23 mouse cellular contexts compared by ENCODE assay signal in genomic region chr4:78002065-78002464, GRCm38 (mm10).
DNase-seq lines count a peak whose midpoint lies in the region; ATAC-seq lines count a peak whose summit lies in the region.
"Had no signal": no experiment of that assay in that cellular context is flagged by ENCODE, and none has a peak within 500 bp of the region (broad histone marks: within the 10 kb centered on the region; RNA-seq: fewer than 3 reads in every experiment).

No protein-coding gene starts in this region.

- DNase-seq in forebrain, embryonic 10.5 days (ENCODE audit: extremely low spot score, low spot score) = no peak
- no peak for DNase-seq in neural tube, embryonic 10.5 days (ENCODE audit: extremely low spot score, low spot score)
- DNase-seq in spleen, adult 12 weeks (ENCODE audit: low spot score) = no peak
- no peak for DNase-seq in B cell, adult 2 months
- DNase-seq: adrenal gland, postnatal 25 days; cerebellum, adult 11 months; cerebellum, adult 9-11 months; gastrocnemius, postnatal 36 days; kidney, adult 9 months; kidney, postnatal 14 days; liver; lung, postnatal 36 days; right cerebral cortex, postnatal 14 days; spleen, adult 18-20 months had no signal

- no peak overlapping the region for H3K27ac ChIP-seq in forebrain, embryonic 12.5 days
- H3K27ac ChIP-seq in forebrain, embryonic 10.5 days = no peak overlapping the region
- no peak overlapping the region for H3K27ac ChIP-seq in neural tube, embryonic 13.5 days (replicated peaks)
- no peak overlapping the region for H3K27ac ChIP-seq in hindbrain, embryonic 12.5 days
- H3K27ac ChIP-seq: intestine, embryonic 15.5 days; limb, embryonic 10.5 days; liver, embryonic 15.5 days; lung, embryonic 15.5 days; neural tube, embryonic 12.5 days had no signal

- ATAC-seq in forebrain, embryonic 12.5 days (ENCODE audit: low FRiP score) = peak; percentile 64; the same call in 1 of the 2 replicates
- ATAC-seq in neural tube, embryonic 13.5 days (ENCODE audit: low read depth) = peak; percentile 75
- 0 out of 2 replicates have a peak, but pooled peaks have one; percentile 13 for ATAC-seq in hindbrain, embryonic 12.5 days (ENCODE audit: low FRiP score)
- ATAC-seq: intestine, embryonic 15.5 days had no signal

- 30% methylated on average over 1 of the region's 1 CpGs for WGBS in forebrain, embryonic 12.5 days
- WGBS in forebrain, embryonic 10.5 days = 44% methylated on average over 1 of the region's 1 CpGs
- WGBS in neural tube, embryonic 13.5 days = 29% methylated on average over 1 of the region's 1 CpGs
- 32% methylated on average over 1 of the region's 1 CpGs for WGBS in hindbrain, embryonic 12.5 days

- H3K9ac ChIP-seq in forebrain, embryonic 12.5 days = no peak overlapping the region
- H3K9ac ChIP-seq in neural tube, embryonic 13.5 days = no peak overlapping the region
- H3K9ac ChIP-seq in hindbrain, embryonic 12.5 days = no peak overlapping the region
- H3K9ac ChIP-seq: intestine, embryonic 15.5 days; liver, embryonic 15.5 days; lung, embryonic 15.5 days; neural tube, embryonic 12.5 days had no signal

- no peaks in the 10 kb centered on the region for H3K36me3 ChIP-seq in forebrain, embryonic 12.5 days (replicated peaks)
- H3K36me3 ChIP-seq in forebrain, embryonic 10.5 days (replicated peaks) = no peaks in the 10 kb centered on the region
- H3K36me3 ChIP-seq in neural tube, embryonic 13.5 days = no peaks in the 10 kb centered on the region
- no peaks in the 10 kb centered on the region for H3K36me3 ChIP-seq in hindbrain, embryonic 12.5 days
- H3K36me3 ChIP-seq: intestine, embryonic 15.5 days; limb, embryonic 10.5 days; liver, embryonic 15.5 days; lung, embryonic 15.5 days; neural tube, embryonic 12.5 days had no signal

- H3K4me3 ChIP-seq in forebrain, embryonic 12.5 days (replicated peaks) = no peak overlapping the region
- H3K4me3 ChIP-seq in forebrain, embryonic 10.5 days = no peak overlapping the region
- no peak overlapping the region for H3K4me3 ChIP-seq in neural tube, embryonic 13.5 days
- H3K4me3 ChIP-seq in hindbrain, embryonic 12.5 days = no peak overlapping the region
- H3K4me3 ChIP-seq: intestine, embryonic 15.5 days; limb, embryonic 10.5 days; liver, embryonic 15.5 days; lung, embryonic 15.5 days; megakaryocyte, embryonic 14.5 days; neural tube, embryonic 12.5 days had no signal

- H3K9me3 ChIP-seq in forebrain, embryonic 12.5 days = no peaks in the 10 kb centered on the region
- no peaks in the 10 kb centered on the region for H3K9me3 ChIP-seq in forebrain, embryonic 10.5 days
- H3K9me3 ChIP-seq in neural tube, embryonic 13.5 days = no peaks in the 10 kb centered on the region
- no peaks in the 10 kb centered on the region for H3K9me3 ChIP-seq in hindbrain, embryonic 12.5 days (replicated peaks)
- H3K9me3 ChIP-seq: intestine, embryonic 15.5 days; limb, embryonic 10.5 days; liver, embryonic 15.5 days; lung, embryonic 15.5 days; megakaryocyte, embryonic 14.5 days; neural tube, embryonic 12.5 days had no signal

- no peaks in the 10 kb centered on the region for H3K27me3 ChIP-seq in forebrain, embryonic 12.5 days
- H3K27me3 ChIP-seq in forebrain, embryonic 10.5 days (ENCODE audit: poor library complexity, severe bottlenecking) = no peaks in the 10 kb centered on the region
- no peaks in the 10 kb centered on the region for H3K27me3 ChIP-seq in neural tube, embryonic 13.5 days
- H3K27me3 ChIP-seq in hindbrain, embryonic 12.5 days = no peaks in the 10 kb centered on the region
- H3K27me3 ChIP-seq: intestine, embryonic 15.5 days; liver, embryonic 15.5 days; lung, embryonic 15.5 days; megakaryocyte, embryonic 14.5 days; neural tube, embryonic 12.5 days had no signal

- H3K4me2 ChIP-seq in forebrain, embryonic 12.5 days = no peak overlapping the region
- H3K4me2 ChIP-seq in neural tube, embryonic 13.5 days = no peak overlapping the region
- no peak overlapping the region for H3K4me2 ChIP-seq in hindbrain, embryonic 12.5 days (replicated peaks)
- H3K4me2 ChIP-seq: intestine, embryonic 15.5 days; liver, embryonic 15.5 days; lung, embryonic 15.5 days; neural tube, embryonic 12.5 days had no signal

- no peaks in the 10 kb centered on the region for H3K4me1 ChIP-seq in forebrain, embryonic 12.5 days
- no peaks in the 10 kb centered on the region for H3K4me1 ChIP-seq in forebrain, embryonic 10.5 days
- H3K4me1 ChIP-seq in neural tube, embryonic 13.5 days (replicated peaks) = 0 out of 2 replicates have a peak, but pooled peaks cover 3% of the 10 kb centered on the region
- peaks cover 3% of the 10 kb centered on the region; the same call in 1 of the 2 replicates for H3K4me1 ChIP-seq in hindbrain, embryonic 12.5 days
- H3K4me1 ChIP-seq: intestine, embryonic 15.5 days; limb, embryonic 10.5 days; liver, embryonic 15.5 days; lung, embryonic 15.5 days; megakaryocyte, embryonic 14.5 days; neural tube, embryonic 12.5 days had no signal

Comparison
In these comparisons a context has a peak if more than half of its experiments do, and no peak if none do; other contexts are left out.
1. ATAC-seq: peak in every context shown above with its lines; median percentile 75 in neural tube, embryonic 13.5 days; 64 in forebrain, embryonic 12.5 days; 13 in hindbrain, embryonic 12.5 days.